Mouse (Mus musculus) thymus, postnatal 25 days (tissue): ENCODE data around the gene Zfp354c.

Source experiments
- DNase-seq: peaks from one replicate; pipeline ENCODE4 v3.0.0; 2022

Zfp354c gene

DNA sequence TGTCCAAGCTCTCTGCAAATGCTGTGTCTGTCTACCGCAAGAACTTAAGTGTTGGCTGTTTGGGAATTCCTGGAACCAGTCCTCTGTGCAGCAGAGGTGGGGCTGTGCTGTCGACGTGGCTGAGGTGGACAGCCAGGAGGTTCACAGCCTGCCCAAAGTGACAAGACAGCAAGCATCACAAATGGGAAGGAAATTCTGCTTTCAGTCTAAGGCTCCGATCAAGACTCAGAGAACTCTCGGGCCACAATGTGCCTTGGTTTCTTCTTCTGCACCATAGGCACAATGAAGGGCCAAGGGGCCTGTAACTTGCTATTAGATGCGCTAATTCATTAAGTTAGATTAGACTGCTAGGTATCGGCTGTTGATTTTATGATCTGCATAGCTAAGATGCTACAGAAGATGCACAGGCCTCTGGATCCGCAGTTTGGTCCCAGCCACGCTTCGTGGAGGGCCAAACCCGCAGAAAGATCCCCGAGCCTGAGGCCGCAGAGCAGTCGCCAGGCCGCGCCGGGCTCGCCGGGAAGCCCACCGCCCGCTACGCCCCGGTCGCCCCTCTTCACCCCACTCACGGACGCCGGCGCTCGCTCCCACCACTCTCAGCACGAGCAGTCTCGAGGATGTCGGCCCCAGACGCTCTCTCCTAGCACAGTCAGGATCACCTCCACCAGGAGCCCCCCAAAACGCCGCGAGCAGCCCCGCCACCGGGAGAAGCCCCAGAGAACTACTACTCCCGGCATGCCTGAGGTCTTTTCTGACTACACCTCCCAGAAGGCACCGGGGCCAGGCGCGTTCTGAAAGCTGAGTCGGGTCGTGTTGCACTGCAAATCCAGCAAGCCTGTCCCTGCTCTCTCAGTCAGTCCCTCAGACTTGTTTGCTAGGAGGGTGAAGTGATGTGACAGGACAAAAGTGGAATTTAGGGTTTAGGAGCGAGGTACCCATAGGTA, at the start of gene Zfp354c:
TSS of gene Zfp354c (minus strand) at position 715 of the 944 bp plus-strand sequence.
- peak; percentile 86 for DNase-seq

DNA sequence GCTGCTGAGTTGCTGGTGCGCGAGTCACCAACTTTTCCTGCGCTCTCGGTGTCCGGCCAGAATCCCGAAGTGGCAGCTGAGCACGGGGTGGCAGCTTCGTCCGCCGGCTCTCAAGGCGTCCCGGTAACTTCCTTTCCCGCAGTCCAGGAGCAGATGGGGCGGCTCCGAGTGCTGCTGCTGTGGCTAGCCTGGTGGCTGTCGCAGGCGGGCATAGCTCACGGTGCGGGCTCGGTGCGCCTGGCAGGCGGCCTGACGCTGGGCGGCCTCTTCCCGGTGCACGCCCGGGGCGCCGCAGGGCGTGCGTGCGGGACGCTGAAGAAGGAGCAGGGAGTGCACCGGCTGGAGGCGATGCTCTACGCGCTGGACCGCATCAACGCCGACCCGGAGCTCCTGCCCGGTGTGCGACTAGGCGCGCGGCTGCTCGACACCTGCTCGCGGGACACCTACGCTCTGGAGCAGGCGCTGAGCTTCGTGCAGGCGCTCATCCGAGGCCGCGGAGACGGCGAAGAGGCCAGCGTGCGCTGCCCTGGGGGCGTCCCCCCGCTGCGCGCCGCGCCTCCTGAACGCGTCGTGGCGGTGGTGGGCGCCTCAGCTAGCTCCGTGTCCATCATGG, 23.6 kb upstream of the Zfp354c start:
- DNase-seq = peak; percentile 33

DNA sequence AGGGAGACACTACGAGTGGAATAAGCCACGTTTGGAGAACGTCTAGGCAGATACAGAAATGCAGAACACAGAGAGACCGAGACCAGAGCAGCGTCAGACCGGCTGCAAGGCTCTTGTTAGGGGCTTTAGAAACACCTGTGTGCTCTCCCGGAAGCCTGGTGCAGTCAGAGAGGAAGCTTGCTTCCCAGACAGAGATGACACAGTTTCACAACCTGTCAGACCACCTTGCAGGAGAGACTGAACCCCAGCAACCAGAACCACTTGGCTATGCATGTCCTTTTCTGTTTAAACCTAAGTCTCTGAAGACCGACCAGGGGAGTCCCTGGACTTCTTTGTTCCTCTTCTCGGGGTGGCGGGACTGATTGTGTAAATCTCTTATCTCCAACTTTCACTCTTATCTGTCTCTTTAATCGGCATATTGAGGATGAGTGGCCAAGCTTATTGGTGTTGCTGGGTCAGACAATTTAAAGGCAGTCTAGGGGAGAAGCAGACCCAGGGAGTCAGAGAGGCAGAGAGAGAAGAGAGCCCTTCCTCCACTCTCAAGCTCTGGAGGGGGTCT, 22.7 kb upstream of the Zfp354c start, which contains the start of gene Grm6:
TSS of gene Grm6 (plus strand) at position 509 of the 559 bp plus-strand sequence.
- peak; percentile 62 for DNase-seq

DNA sequence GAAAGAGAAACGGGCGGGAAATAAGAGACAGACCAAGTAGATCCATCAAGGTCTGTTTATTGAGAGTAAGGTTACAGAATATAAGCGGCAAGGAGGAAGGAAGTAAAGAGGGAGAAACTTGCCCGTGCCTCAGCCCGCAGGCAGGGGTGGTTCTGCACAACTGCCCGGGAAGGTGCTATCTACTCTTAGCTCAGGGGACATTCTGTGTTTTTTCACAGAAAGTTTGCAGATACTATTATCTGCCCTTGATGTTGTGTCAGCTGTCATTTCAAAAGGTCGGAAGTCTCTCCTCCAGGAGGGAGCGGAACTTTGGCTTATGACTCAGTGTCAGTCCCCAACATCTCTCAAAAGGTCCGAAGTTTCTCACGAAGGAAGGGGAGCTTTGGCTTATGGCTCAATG, 21.8 kb upstream of the Zfp354c start:
- DNase-seq = no peak

DNA sequence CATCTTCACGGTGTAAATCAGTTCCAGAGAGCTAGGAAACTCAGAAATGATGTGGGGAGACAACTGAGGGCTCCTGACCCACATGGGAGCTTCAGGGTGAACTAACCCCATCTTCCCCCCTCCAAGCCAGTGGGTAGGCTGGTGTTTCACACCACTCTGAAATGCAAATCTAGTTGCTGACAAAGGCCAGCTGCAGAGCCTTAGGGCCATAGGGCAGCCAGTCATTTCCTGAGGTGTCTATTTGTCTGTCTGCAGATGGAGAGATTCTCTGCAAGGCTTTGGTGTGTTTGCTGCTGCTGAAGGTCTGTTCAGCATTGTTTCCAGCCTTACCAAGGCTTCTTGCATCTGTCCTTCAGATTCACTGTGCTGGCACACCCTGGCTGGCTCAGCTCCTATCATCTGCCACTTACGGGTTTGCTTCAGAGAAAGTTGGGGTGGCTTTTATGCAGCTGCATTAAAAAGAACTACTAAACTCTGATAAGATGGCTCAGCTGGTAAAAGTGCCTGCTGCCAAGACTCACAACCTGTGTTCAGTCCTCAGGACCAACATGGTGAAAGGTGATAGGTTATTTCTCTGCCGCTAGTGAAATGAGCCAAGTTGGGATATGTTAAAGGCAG, 21.1 kb upstream of the Zfp354c start:
- DNase-seq = peak; percentile 30

DNA sequence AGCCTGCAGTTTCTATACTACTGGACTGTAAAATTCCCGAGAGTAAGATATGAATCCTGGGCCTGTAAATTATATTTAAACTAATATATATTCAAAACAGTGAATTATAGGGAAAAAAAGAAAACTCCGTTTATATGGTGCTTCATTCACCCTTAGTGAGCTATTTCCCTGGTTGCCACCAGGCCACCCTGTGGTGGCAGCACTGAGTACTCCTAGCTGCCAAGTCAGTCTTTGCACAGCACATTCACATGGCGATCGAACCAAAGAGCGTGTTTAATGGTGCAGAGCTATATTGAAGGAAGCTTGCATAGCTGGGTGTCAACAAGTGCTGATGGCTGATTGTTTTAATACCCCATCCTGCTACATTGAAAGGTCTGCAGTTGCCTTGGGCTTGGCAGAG, 19.5 kb upstream of the Zfp354c start:
- DNase-seq = peak; percentile 34

DNA sequence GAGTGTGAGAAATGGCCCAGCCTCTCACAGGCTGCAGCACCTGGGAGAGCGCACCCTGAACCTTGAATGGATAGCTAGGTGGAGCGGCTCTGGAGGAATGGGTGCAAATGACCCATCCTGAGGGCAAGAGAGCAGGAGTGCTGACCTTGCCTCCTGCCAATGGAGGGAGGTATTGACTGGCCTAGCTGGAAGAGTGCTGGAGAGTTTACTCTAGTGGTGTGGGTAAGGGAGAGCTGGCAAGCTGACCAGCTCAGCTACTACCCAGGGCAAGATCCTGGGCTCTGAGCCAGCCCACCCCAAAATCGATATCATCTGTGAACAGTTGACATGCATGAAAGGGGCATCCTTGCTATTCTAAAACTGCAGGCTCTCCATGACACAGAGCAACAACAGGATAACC, 18.4 kb upstream of the Zfp354c start:
- no peak for DNase-seq

DNA sequence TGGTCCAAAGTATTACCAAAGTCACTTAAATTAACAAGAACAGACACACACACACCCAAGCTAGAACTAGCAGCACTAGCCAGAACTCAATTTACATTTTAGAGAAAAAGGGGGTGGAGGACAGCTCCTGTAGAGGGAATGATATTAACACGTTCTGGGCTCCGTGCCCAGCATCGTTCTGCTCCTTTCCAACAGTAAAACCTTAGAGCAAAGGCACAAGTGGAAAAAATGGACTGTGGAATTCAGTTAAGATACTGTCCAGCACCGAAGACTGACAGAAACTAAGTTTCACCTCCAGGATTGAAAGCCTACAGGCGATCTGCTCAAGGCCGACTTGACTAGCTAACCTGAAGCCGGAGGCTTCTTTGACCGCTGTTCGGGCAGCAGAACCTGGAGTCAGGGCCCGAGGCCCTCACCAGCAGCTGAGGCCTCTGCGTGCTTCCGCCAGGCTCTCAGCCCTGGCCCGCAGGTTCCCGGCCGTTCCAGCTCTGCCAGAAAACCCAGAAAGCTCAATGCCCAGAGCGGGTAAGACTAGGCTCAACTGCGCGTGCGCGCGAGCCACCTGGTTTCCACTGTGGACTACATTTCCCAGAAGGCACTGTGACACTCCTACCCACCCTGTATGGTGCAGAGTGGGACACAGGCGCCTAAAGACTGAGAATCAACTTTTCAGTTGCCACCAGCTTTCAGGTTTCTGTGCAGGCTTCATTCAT, 13.7 kb upstream of the Zfp354c start, which contains the start of gene Zfp879:
TSS of gene Zfp879 (minus strand) at position 530 of the 713 bp plus-strand sequence.
- peak; percentile 88 for DNase-seq

DNA sequence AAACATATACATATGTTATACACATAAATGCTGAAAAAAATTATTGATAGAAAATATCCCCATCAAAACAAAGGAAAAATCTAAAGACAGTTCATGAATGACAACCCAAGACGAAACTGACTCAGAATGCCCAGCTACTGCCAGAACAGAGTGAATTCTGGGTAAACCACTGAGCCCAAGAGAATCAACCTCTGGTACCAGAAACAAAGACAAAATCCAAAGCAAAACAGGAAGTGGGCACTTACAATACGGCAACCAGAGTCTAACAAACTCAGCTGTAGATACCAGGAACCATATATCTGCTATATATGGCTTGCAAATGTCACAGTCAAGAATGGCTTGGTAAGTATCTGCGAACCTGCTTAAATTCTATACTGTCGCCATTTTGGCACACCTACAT, 8.2 kb upstream of the Zfp354c start:
- DNase-seq = peak; percentile 40

DNA sequence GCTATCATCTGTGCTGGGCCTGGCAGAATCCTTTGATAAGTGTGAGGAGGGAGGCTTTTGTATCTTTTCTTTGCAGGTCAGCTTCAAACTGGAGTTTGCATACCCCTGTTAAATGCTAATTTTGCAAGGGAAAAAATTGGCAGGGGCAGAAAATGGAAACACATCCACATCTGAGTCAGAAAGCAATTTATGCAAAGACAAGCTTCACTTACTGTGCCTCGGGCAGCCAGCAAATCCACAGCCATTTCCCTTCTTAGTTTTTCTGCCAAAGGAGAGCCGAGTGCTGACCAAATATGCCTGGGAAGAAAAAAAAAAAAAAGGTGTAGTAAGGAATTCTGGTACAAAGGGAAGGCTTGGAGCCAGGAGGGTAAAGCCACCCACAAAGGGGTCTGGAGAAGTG, 1.3 kb downstream of the Zfp354c start:
- DNase-seq = no peak

DNA sequence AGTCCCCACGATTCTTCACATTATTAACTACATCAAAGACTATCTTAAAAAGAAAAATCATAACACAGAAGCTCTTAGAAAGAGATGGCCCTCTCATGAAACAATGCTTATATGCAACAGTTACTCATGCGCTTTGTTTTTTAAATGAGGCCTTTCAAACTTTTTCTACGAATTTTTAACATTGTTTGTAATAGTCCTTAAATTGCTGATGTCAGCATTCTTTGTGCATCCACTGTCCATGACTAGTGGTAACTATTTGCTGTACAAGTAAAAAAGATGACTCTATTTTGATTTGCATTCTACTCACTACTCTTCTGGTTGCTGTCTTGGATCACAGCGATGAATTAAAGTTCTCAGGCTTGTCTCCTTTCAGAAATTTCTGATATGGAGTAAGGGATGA, 13.3 kb downstream of the Zfp354c start:
- DNase-seq = no peak

DNA sequence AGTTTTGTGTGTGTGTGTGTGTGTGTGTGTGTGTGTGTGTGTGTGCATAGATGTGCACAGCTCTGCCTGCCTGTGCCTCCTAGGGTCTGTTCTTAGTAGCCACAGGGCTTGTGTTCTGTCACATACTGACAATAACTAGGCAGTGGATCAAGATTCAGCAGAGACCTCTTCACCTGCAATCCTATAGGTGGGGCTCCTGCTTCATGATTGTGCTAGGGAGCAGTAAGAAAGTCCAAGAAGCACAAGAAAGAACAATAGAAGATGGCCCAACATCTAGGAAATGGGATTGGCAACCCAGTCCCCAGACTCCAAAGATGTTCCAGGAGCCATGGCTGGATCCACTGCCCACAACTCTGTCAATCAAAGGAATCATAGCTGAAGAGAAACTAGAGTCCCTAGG, 28.7 kb downstream of the Zfp354c start:
- DNase-seq = peak; percentile 11

DNA sequence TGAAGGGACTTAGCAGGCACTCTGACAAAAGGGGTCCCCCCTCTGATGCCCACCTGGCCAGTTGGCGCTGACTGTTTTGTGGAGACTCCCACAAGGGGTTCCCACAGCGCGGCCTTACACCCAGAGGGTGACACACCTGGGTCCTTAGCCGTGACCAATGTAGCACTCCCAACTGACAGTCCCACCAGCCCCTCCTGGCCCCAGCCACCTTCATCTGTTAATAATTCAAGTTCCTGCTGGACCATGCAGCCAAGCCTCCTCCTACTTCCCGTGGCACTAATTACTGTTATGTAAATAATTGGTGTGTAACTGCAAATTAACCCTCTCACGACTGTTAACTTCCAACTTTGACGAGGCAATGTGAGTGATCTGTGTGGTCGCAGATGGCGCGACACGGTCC, 29.9 kb downstream of the Zfp354c start:
- DNase-seq = no peak

DNA sequence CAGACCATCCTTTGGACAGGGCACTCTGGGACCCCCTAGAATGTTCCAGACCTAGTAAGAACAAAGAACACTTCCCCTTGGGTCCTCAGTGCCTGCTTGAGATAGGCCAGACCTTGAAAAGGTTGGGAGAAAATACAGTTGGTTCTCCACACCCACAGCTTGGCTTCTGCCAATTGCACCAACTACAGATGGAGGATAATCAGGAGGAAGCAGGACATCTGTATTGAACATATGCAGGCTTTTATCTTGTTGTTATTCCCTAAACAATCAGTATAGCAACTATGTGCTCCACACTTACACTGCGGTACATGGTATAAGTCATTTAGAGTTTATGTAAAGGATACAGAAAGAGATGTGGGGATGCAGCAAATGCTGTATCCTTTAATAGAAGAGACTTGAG, 56.5 kb downstream of the Zfp354c start:
- no peak for DNase-seq

DNA sequence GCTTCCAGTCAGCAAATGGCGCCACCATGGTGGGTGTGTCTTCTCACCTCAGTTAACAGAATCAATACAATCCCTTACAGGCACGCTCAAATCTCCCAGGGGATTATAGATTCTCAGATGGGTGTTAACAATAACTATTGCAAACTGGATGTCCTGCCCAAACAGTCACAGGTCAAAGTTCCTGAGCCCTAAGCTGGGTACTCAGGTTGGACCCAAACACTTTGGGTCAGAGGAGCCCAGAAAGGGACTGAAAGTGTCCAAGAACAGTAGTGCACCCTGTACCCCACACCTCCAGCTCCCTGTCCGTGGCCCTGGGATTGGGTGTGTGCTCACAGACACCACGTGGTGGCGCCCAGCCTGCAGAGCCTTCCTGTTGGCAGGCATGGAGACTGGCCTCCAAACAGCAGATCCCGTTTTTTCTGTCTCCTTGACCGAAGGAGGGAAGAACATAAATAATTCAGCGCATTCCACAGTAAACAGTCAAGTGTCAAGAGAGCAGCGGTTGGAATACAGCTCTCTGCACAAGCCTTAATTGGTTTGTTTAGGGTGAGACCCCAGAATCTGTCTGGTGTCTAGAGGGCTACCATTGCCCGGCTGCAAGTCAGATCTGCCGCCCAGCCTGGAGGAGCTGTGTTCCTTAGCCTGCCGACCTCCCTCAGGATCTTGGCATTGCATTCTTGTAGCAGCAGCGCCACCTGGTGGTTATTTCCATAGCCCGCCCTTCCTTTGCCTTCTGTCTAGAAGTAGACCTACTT, 58.4 kb downstream of the Zfp354c start:
- peak; percentile 75 for DNase-seq

DNA sequence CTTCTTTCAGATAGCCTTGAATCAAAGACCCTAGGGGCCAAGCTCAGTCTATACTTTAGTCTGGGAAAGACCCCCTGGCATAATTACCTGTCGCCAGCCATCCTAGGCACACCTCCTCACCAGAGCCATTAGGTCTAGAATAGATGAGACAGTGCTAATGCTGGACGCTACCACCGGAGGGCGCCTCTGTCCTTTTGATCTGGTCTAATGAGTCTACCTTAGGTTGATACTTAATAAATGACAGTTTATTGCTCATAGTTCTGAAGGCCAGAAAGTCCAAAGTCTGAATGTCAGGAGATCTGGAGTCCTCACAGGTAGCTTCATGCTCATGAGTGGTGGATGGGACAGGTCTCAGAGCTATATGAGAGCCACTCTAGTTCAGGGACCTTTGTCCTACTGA, 60.5 kb downstream of the Zfp354c start:
- DNase-seq = peak; percentile 42

DNA sequence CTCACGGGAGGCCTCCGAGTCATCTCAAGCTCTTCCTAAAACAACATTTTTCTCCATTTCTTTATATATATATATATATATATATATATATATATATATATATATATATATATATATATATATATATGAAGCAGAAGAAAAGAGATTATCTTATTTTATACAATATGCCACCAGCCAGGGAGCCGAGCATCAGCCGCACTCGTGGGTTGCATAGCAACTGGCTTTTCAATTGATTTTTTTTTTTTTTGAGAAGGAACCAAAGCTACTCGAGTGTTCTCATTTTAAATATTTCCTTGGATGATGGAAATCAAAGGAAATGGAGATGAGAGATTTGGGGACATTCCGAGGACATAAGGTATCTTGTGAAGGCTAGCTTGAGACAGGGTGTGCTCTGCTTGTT, 61.1 kb downstream of the Zfp354c start:
- DNase-seq = no peak
